Mouse (Mus musculus): ENCODE data around the gene Nacad.

- no peak for TF ChIP-seq CTCF (IDR thresholded peaks at IDR 0.05; ENCODE audit: extremely low read depth, insufficient read depth, low read length)
- TF ChIP-seq POLR2A (IDR thresholded peaks at IDR 0.05; ENCODE audit: extremely low read depth, insufficient read depth, low read length) = no peak
Measured at GRCm38 (mm10) chr11:6589838-6590237, 16.0 kb downstream of the Nacad start.
